Mouse (Mus musculus) lung, postnatal 0 days (tissue): ENCODE measurements at regions not wholly inside any gene's neighbourhood (a gene's known extent, or its start where the extent isn't known, plus 50 kb on each side); places are given as distances from the start of the nearest gene placed in this dataset.
"Not testable (repeated sequence)": the region's sequence is repeated elsewhere in the genome, so short reads cannot be mapped to it uniquely, and the experiment has no call there.

Experiments used
- ATAC-seq: fragments of 200-750 bp; cut with Nextera tagmentation; 2 replicates; pipeline ENCODE4 v1.8.0; 2017; ENCODE audit warnings: moderate library complexity
- DNase-seq: peaks from one replicate; pipeline ENCODE4 v3.0.0-alpha.2; 2016; ENCODE audit warnings: low spot score
- H3K27ac ChIP-seq: fragments of 300-500 bp; sonication (generic); 2 replicates; pipeline ENCODE4 v1.5.1; 2014; ENCODE audit warnings: antibody characterized with exemption, mild to moderate bottlenecking, low read length, mixed read lengths
- H3K27me3 ChIP-seq: fragments of 300-500 bp; sonication (generic); replicated peaks from 2 replicates; pipeline ENCODE4 v1.6.1; 2014; ENCODE audit warnings: low read length, mixed read lengths; ENCODE audit not compliant: insufficient read depth
- H3K36me3 ChIP-seq: fragments of 300-500 bp; sonication (generic); 2 replicates; pipeline ENCODE4 v1.6.1; 2014; ENCODE audit warnings: low read length, mixed read lengths; ENCODE audit not compliant: insufficient read depth
- H3K4me1 ChIP-seq: fragments of 300-500 bp; sonication (generic); 2 replicates; pipeline ENCODE4 v1.6.1; 2014; ENCODE audit warnings: antibody characterized with exemption, low read depth, low read length, mixed read lengths; ENCODE audit not compliant: insufficient read depth
- H3K4me2 ChIP-seq: fragments of 300-500 bp; sonication (generic); replicated peaks from 2 replicates; pipeline ENCODE4 v1.6.1; 2014; ENCODE audit warnings: low read depth, mild to moderate bottlenecking, low read length, moderate library complexity, mixed read lengths
- H3K4me3 ChIP-seq: fragments of 300-500 bp; sonication (generic); 2 replicates; pipeline ENCODE4 v1.5.1; 2014; ENCODE audit warnings: low read depth, low read length
- H3K9ac ChIP-seq: fragments of 300-500 bp; sonication (generic); replicated peaks from 2 replicates; pipeline ENCODE4 v1.6.1; 2014; ENCODE audit warnings: low read depth, mild to moderate bottlenecking
- H3K9me3 ChIP-seq: fragments of 300-500 bp; sonication (generic); 2 replicates; pipeline ENCODE4 v1.6.1; 2016; ENCODE audit warnings: low read length, mixed read lengths
- CTCF ChIP-seq: IDR thresholded peaks from 2 replicates; pipeline ENCODE4 v1.5.1; 2016; ENCODE audit warnings: antibody characterized with exemption, mild to moderate bottlenecking
- EP300 ChIP-seq: IDR thresholded peaks from 2 replicates; pipeline ENCODE4 v1.6.1; 2016; ENCODE audit warnings: antibody characterized with exemption, mild to moderate bottlenecking, control low read depth
- WGBS: fragments of 180-500 bp; shearing (Covaris S2); extraction: QIAGEN DNeasy Blood & Tissue Kit; methylation state at CpG from one replicate; pipeline ENCODE4 v1.1.7; 2014; 5-methylcytosine and 5-hydroxymethylcytosine counted together

DNA sequence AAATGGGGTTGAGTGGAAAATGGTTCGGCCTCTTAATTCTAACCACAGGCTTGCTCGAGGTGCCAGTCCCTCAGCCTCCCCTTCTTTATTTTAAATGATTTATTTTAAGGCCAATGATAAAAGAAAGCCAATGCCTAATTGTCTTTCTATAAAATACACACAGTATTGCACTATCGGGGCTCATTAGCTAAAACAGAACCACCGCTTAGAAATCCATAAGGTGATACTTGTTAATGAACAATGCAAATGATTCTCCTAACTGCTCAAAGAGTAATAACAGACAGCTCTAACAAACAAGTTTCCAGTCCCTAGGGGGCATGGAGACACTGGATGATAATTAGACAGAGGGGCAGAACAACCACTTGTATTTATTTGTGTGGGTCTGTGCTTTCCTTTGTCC lies 58.8 kb downstream of the Emx2 start:
- WGBS = 73% methylated on average over 4 of the region's 4 CpGs
- DNase-seq (no peak), ATAC-seq (no peak)
- Histone ChIP-seq H3K4me1 (no peaks in the 10 kb centered on the region), H3K9ac (no peak overlapping the region), H3K27me3 (no peaks in the 10 kb centered on the region), H3K4me3 (no peak overlapping the region), H3K36me3 (no peaks in the 10 kb centered on the region), H3K4me2 (no peak overlapping the region), H3K27ac (no peak overlapping the region), H3K9me3 (no peaks in the 10 kb centered on the region)
- no peak for TF ChIP-seq EP300
- no peak for TF ChIP-seq CTCF

DNA sequence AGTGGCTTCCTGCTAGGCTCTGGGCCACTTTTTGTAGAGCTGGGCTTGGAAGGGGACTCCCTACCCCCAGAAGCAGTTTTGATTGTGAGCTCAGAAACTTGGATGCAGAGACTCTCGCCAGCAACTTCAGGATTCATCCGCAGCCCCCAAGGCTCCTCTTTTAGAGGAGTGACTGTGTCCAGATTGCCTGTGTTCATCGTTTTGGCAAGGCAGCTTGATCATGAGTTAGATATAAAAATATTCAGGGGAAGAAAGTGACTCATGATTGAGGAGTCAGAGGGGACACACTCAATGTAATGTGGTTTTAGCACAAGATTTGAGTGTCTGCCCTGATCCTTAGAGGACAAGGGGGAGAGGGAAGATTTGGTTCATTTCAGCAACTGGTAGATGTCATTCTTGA lies 61.0 kb downstream of the Emx2 start:
- TF ChIP-seq EP300 (no peak), CTCF (no peak)
- Histone ChIP-seq H3K27me3 (no peaks in the 10 kb centered on the region), H3K4me3 (no peak overlapping the region), H3K27ac (no peak overlapping the region), H3K36me3 (no peaks in the 10 kb centered on the region), H3K4me2 (no peak overlapping the region), H3K4me1 (no peaks in the 10 kb centered on the region), H3K9me3 (no peaks in the 10 kb centered on the region), H3K9ac (no peak overlapping the region)
- ATAC-seq (no peak), DNase-seq (no peak)
- 62% methylated on average over 3 of the region's 3 CpGs for WGBS

DNA sequence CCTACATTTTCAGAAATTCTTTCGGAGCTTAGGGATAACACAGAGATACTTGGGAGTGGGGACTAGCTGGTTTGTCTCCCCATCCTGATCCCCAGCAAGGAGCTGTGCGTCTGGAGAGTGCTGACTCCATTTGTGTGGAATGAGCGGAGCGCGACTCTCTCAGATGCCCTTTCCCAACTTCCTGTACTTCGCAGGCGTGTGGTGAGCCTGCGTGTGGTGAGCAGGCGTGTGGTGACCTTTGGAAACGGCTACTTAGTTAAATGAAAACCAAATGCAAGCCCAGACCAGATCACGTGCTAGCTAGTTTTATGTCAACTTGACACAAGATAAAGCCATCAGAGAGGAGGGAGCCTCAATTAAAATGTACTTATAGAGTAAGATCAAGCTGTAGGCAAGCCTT lies 64.0 kb downstream of the Emx2 start:
- no peaks in the 10 kb centered on the region for H3K36me3 ChIP-seq
- no peaks in the 10 kb centered on the region for H3K9me3 ChIP-seq
- no peak overlapping the region for H3K4me2 ChIP-seq
- no peak for ATAC-seq
- 72% methylated on average over 11 of the region's 11 CpGs for WGBS
- H3K4me3 ChIP-seq = no peak overlapping the region
- DNase-seq = no peak
- no peak overlapping the region for H3K27ac ChIP-seq
- TF ChIP-seq EP300 = no peak
- no peak for TF ChIP-seq CTCF
- H3K27me3 ChIP-seq = no peaks in the 10 kb centered on the region
- H3K9ac ChIP-seq = no peak overlapping the region
- no peaks in the 10 kb centered on the region for H3K4me1 ChIP-seq

DNA sequence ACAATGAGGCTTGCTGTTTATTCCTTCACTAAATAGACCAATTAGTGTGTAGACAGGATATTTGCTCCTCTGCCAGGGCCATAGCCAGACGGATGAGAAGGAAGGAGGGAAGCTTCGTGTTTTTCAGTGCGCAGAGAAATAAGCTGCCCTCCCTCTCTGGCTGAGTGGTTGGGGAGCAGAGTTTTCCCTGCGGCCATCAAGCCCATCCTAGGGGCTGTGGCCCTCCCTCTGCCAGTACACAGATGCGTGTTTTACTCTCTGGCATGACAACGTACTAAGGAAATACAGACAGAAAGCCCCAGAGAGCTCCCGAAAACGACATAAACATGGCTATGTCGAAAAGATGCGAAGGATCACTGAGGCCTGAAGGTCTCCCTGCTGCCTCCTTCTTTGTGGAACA lies 65.2 kb downstream of the Emx2 start:
- Histone ChIP-seq H3K27me3 (no peaks in the 10 kb centered on the region), H3K36me3 (no peaks in the 10 kb centered on the region), H3K9me3 (no peaks in the 10 kb centered on the region), H3K4me2 (no peak overlapping the region), H3K4me1 (no peaks in the 10 kb centered on the region), H3K9ac (no peak overlapping the region), H3K4me3 (no peak overlapping the region), H3K27ac (no peak overlapping the region)
- WGBS = 74% methylated on average over 10 of the region's 10 CpGs
- ATAC-seq = no peak
- no peak for TF ChIP-seq EP300
- TF ChIP-seq CTCF = no peak
- DNase-seq = no peak

DNA sequence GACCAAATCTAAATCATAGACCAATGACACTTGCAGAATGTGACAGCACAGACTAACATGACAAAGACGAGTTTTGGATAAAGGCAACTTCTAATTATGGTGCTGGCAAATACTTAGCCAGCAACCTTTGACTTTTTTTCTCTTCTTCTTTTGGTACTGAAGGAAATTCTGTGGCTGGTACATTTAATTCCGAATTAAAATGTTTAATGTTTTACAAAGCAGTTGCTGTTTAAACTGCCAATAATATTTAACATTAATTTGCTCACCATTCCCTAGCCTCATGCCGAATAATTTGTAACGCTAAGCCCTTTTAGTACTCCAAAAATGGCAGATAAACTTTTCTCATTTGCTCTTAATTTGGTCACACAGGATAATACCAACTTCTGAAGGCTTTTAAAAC lies 105.9 kb downstream of the Emx2 start:
- Histone ChIP-seq H3K27ac (no peak overlapping the region), H3K4me3 (no peak overlapping the region), H3K4me1 (no peaks in the 10 kb centered on the region), H3K36me3 (no peaks in the 10 kb centered on the region), H3K4me2 (no peak overlapping the region), H3K9ac (no peak overlapping the region), H3K27me3 (no peaks in the 10 kb centered on the region), H3K9me3 (no peaks in the 10 kb centered on the region)
- ATAC-seq (no peak), DNase-seq (no peak)
- WGBS = 66% methylated on average over 4 of the region's 4 CpGs
- TF ChIP-seq EP300 = no peak
- no peak for TF ChIP-seq CTCF

DNA sequence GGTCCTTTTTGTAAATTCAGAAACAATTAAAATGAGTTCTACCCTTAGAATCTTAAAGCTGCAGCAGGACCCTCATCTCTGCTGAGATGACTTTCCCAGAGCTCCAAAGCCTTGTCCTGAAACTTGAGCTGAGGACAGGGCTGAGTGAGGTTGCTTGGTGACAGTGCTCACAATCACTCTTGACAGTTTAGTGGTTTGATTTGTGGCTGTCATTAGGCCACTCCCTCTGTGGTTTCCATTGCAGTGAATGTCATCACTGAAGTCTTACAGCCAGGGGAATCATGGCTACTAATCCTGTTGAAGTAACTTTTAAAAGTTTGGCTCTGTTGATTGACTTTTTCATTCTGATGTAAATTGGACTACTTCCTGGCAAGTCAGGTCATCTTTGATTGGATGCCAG lies 110.7 kb downstream of the Emx2 start:
- no peaks in the 10 kb centered on the region for H3K36me3 ChIP-seq
- H3K4me2 ChIP-seq = no peak overlapping the region
- H3K9ac ChIP-seq = no peak overlapping the region
- TF ChIP-seq EP300 (no peak), CTCF (no peak)
- no peak overlapping the region for H3K27ac ChIP-seq
- ATAC-seq = no peak
- H3K4me3 ChIP-seq = no peak overlapping the region
- no peaks in the 10 kb centered on the region for H3K27me3 ChIP-seq
- DNase-seq = no peak
- H3K9me3 ChIP-seq = no peaks in the 10 kb centered on the region
- H3K4me1 ChIP-seq = no peaks in the 10 kb centered on the region

DNA sequence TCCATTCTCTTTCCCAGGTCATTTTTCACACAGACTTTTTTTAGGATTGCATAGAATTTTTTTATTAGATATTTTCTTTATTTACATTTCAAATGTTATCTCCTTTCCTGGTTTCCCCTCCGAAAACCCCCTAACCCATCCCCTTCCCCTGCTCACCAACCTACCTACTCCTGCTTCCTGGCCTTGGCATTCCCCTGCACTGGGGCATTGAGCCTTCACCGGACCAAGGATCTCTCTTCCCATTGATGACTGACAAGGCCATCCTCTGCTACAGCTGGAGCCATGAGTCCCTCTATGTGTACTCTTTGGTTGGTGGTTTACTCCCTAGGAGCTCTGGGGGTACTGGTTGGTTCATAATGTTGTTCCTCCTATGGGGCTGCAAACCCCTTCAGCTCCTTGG lies 111.4 kb downstream of the Emx2 start:
- H3K9me3 ChIP-seq, H3K27me3 ChIP-seq, ATAC-seq, DNase-seq, H3K4me1 ChIP-seq, H3K27ac ChIP-seq, H3K9ac ChIP-seq, H3K36me3 ChIP-seq, H3K4me2 ChIP-seq, H3K4me3 ChIP-seq: not testable (repeated sequence)
- 78% methylated on average over 2 of the region's 2 CpGs for WGBS
